Mouse (Mus musculus): ENCODE measurements around the gene Vps53.

DNA sequence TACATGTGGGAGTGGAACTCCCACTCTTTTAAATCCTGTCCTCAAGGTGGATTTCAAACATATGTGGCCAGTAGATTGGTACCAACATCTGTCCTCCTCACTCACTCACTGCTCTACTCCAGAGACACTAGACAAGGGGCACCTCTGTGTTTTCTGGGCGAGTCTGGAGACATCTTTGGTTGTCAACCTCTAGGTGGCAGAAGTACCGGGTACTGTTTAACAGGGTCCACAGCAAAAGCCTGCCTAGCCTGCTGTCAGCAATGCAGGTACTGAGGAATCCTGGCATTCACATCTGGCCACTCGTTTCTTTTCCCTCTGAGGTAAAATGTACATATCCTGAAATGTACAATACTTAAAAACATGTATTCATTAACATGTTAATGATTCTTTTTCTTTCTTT lies 123.0 kb downstream of the Vps53 start:
- TF ChIP-seq CTCF (IDR thresholded peaks at IDR 0.05; ENCODE audit: borderline replicate concordance, insufficient read depth, low read length): no peak
- no peak for TF ChIP-seq POLR2A (IDR thresholded peaks at IDR 0.05; ENCODE audit: low read depth, low read length)
